In genomic region chr5:79734885-79735284, GRCm38 (mm10) we compare ENCODE assay signal across 12 mouse cellular contexts.
DNase-seq lines count a peak whose midpoint lies in the region; ATAC-seq lines count a peak whose summit lies in the region.
"Had no signal": no experiment of that assay in that cellular context is flagged by ENCODE, and none has a peak within 500 bp of the region (broad histone marks: within the 10 kb centered on the region; RNA-seq: fewer than 3 reads in every experiment).

No protein-coding gene starts in this region.

- ATAC-seq in frontal cortex, adult (ENCODE audit: low TSS enrichment): peak; percentile 67
- ATAC-seq in hematopoietic stem cell, adult 5-6 weeks (replicated peaks in 1 of 2; ENCODE audit: insufficient read depth in 1 of 2, low FRiP score in 2 of 2, low TSS enrichment in 1 of 2, low read depth in 1 of 2, poor library complexity in 2 of 2, severe bottlenecking in 2 of 2): peak; percentile 87 to 98
- ATAC-seq: activated CD4-positive, CD25-positive, alpha-beta regulatory T cell, adult 4 months; midbrain, embryonic 16.5 days had no signal

- DNase-seq in frontal cortex, postnatal 25 days (ENCODE audit: low spot score in 2 of 2): no peak
- DNase-seq in kidney, postnatal 4 days: peak; percentile 1 to 2
- DNase-seq in kidney, adult 9 months: no peak
- DNase-seq in ovary, postnatal 14 days (ENCODE audit: low spot score): peak; percentile 1
- no peak for DNase-seq in ovary, postnatal 36 days (ENCODE audit: low spot score)
- DNase-seq in embryo, embryonic 10 days (ENCODE audit: low spot score): no peak
- DNase-seq: embryo, embryonic 11 days; lung, adult 2 months had no signal

Comparison
In these comparisons a context has a peak if more than half of its experiments do, and no peak if none do; other contexts are left out.
1. DNase-seq: peak in kidney, postnatal 4 days (2 of 2) and ovary, postnatal 14 days (single experiment); none in frontal cortex, postnatal 25 days (0 of 2), kidney, adult 9 months (single experiment), ovary, postnatal 36 days (single experiment) and embryo, embryonic 10 days (single experiment).